In the genomic region with DNA sequence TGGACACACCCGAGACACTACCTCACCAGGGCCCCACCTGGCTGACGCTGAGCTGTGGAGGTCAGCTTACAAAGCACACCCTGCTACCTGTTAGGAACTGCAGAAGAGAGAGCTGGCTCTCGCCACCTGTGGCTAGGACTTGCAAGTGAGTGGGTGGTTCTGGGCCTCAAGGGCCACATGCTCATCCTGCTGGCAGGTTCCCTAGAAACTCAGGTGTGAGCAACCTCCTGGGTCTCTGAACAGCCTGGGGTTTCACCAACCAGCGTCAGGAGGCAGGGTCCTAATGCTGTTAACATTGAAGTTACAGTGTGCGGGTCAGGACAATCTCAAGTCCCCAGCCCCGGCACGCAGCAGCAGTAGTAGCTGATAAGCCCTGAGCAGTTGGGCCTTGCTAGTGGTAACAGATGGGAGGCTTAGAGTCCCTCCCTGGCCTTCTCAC, we compare ENCODE assay signal across 10 mouse cellular contexts. TPM values are rescaled to one million over a fixed set of nuclear protein-coding genes. Genes with fewer than 3 reads are reported as not detected.
DNase-seq lines count a peak whose midpoint lies in the region; ATAC-seq and TF ChIP-seq lines count a peak whose summit lies in the region.
"Had no signal": no experiment of that assay in that cellular context is flagged by ENCODE, and none has a peak within 500 bp of the region (broad histone marks: within the 10 kb centered on the region; RNA-seq: fewer than 3 reads in every experiment).

No protein-coding gene starts in this region.

- no peak for TF ChIP-seq CTCF in liver, embryonic 14.5 days (IDR thresholded peaks at IDR 0.05; ENCODE audit: low read depth)

- no peak for DNase-seq in heart, postnatal 10 days
- DNase-seq in urinary bladder, postnatal 14 days (ENCODE audit: low spot score) = peak; percentile 52
- no peak for DNase-seq in urinary bladder, postnatal 25 days (ENCODE audit: low spot score)
- DNase-seq in liver, embryonic 14.5 days (ENCODE audit: low read depth in 3 of 3, low spot score in 3 of 3) = peak; percentile 89 to 90 (median 90)
- DNase-seq in frontal cortex, postnatal 10 days (ENCODE audit: low spot score in 2 of 2) = no peak
- DNase-seq in gastrocnemius, postnatal 25 days = no peak
- DNase-seq in left cerebral cortex, adult 8-10 months (ENCODE audit: low spot score in 2 of 2) = no peak
- DNase-seq: right cerebral cortex, postnatal 25 days had no signal

- H3K9me3 ChIP-seq in heart, embryonic 13.5 days = no peaks in the 10 kb centered on the region
- no peaks in the 10 kb centered on the region for H3K9me3 ChIP-seq in liver, embryonic 14.5 days (ENCODE audit: control insufficient read depth, low read length)

- peak; percentile 98 for TF ChIP-seq EP300 in liver, embryonic 14.5 days (IDR thresholded peaks at IDR 0.05; ENCODE audit: low read depth)

- WGBS in heart, embryonic 13.5 days = 31% methylated on average over 7 of the region's 7 CpGs
- 12% methylated on average over 7 of the region's 7 CpGs for WGBS in liver, embryonic 14.5 days (ENCODE audit: insufficient replicate concordance)

- H3K4me2 ChIP-seq in heart, embryonic 13.5 days = peak overlapping the region; percentile 27; the same call in 1 of the 2 replicates
- H3K4me2 ChIP-seq in liver, embryonic 14.5 days (ENCODE audit: low read depth) = peak overlapping the region; percentile 79

- intact Hi-C loops in heart, postnatal 10 days (cut with DNase I) = no loop called here

- 0 out of 2 replicates have a peak overlapping the region, but pooled peaks have one; percentile 16 for H3K9ac ChIP-seq in heart, embryonic 13.5 days
- peak overlapping the region; percentile 95 for H3K9ac ChIP-seq in liver, embryonic 14.5 days (replicated peaks)

- no peaks in the 10 kb centered on the region for H3K36me3 ChIP-seq in heart, embryonic 13.5 days
- H3K36me3 ChIP-seq in liver, embryonic 14.5 days (replicated peaks; ENCODE audit: control insufficient read depth, insufficient read depth, low read depth) = no peaks in the 10 kb centered on the region; the same call in 1 of the 2 replicates

- no peak overlapping the region for H3K4me3 ChIP-seq in heart, embryonic 13.5 days
- peak overlapping the region; percentile 45 to 60 for H3K4me3 ChIP-seq in liver, embryonic 14.5 days (ENCODE audit: insufficient read depth in 1 of 2, low read depth in 2 of 2, low read length in 2 of 2)
- H3K4me3 ChIP-seq: myocyte had no signal

- peaks cover 79% of the 10 kb centered on the region for H3K4me1 ChIP-seq in heart, embryonic 13.5 days
- peaks cover 67 to 77% of the 10 kb centered on the region in 2 experiments for H3K4me1 ChIP-seq in liver, embryonic 14.5 days (replicated peaks; ENCODE audit: control insufficient read depth in 2 of 2, insufficient read depth in 2 of 2, low read length in 1 of 2)

- no peak for ATAC-seq in heart, embryonic 13.5 days (ENCODE audit: extremely low read depth, insufficient number of reproducible peaks, low FRiP score, low TSS enrichment)
- ATAC-seq in liver, embryonic 14.5 days (ENCODE audit: insufficient read depth) = peak; percentile 89

- no peaks in the 10 kb centered on the region for H3K27me3 ChIP-seq in heart, embryonic 13.5 days (replicated peaks)
- H3K27me3 ChIP-seq in liver, embryonic 14.5 days (ENCODE audit: control insufficient read depth, insufficient read depth, low read length) = no peaks in the 10 kb centered on the region

- peak overlapping the region; percentile 24; the same call in 1 of the 2 replicates for H3K27ac ChIP-seq in heart, embryonic 13.5 days (replicated peaks)
- H3K27ac ChIP-seq in liver, embryonic 14.5 days = peak overlapping the region; percentile 100

RNA-seq across cellular contexts. Expression of gene Elmsan1, which starts 14.9 kb away (rescaled TPM):
- 6.8 and 7.3 TPM in 2 replicates for polyA plus RNA-seq in heart, embryonic 13.5 days (2015; fragmentation: Nextera tagmentation; extraction: Ambion mirVana)
- total RNA-seq in heart, postnatal 10 days (2021) = 10 to 100 TPM; 19.5 to 20.3 TPM
- polyA plus RNA-seq in liver, embryonic 14.5 days (2012; rRNA removed) = 3.9 and 4.3 TPM in 2 replicates
- 4.5 and 5.1 TPM in 2 replicates for polyA plus RNA-seq in liver, embryonic 14.5 days (2014; fragmentation: Nextera tagmentation; extraction: Ambion mirVana)
- 1 to 10 TPM; 8.0 to 9.9 TPM for total RNA-seq in gastrocnemius, postnatal 25 days (2021)
- total RNA-seq in left cerebral cortex, adult 8-10 months (2022) = 10 to 100 TPM; 17.8 to 23.3 (median 20.3) TPM

RNA-seq across cellular contexts. Expression of gene Pnma1, which starts 55.5 kb away (rescaled TPM):
- 0.48 and 0.65 TPM in 2 replicates for polyA plus RNA-seq in heart, embryonic 13.5 days (2015; fragmentation: Nextera tagmentation; extraction: Ambion mirVana)
- under 1 TPM; 0.35 to 0.43 TPM for total RNA-seq in heart, postnatal 10 days (2021)
- 0.09 and 0.10 TPM in 2 replicates for polyA plus RNA-seq in liver, embryonic 14.5 days (2012; rRNA removed)
- polyA plus RNA-seq in liver, embryonic 14.5 days (2014; fragmentation: Nextera tagmentation; extraction: Ambion mirVana) = 0.05 and 0.11 TPM in 2 replicates
- total RNA-seq in gastrocnemius, postnatal 25 days (2021) = under 1 TPM; 0.10 to 0.24 TPM
- 1 to 10 TPM; 5.1 to 6.3 (median 5.8) TPM for total RNA-seq in left cerebral cortex, adult 8-10 months (2022)

Comparison
In these comparisons a context has a peak if more than half of its experiments do, and no peak if none do; other contexts are left out.
1. DNase-seq: peak in urinary bladder, postnatal 14 days (single experiment) and liver, embryonic 14.5 days (3 of 3); none in heart, postnatal 10 days (0 of 2), urinary bladder, postnatal 25 days (single experiment), frontal cortex, postnatal 10 days (0 of 2), gastrocnemius, postnatal 25 days (single experiment) and left cerebral cortex, adult 8-10 months (0 of 2).
2. RNA of gene Pnma1, which starts 55.5 kb away (total RNA-seq): 5.1 to 6.3 TPM in left cerebral cortex, adult 8-10 months; 0.35 to 0.43 TPM in heart, postnatal 10 days and 0.10 to 0.24 TPM in gastrocnemius, postnatal 25 days; every median in the first group is over 4 times any median in the second.